Mouse (Mus musculus) testis, postnatal 10 days (tissue): Measurements from ENCODE around the gene Slc9b1.

Source experiments
- DNase-seq: peaks from one replicate; pipeline ENCODE4 v3.0.0; 2021; ENCODE audit warnings: low spot score

Slc9b1 gene

DNA sequence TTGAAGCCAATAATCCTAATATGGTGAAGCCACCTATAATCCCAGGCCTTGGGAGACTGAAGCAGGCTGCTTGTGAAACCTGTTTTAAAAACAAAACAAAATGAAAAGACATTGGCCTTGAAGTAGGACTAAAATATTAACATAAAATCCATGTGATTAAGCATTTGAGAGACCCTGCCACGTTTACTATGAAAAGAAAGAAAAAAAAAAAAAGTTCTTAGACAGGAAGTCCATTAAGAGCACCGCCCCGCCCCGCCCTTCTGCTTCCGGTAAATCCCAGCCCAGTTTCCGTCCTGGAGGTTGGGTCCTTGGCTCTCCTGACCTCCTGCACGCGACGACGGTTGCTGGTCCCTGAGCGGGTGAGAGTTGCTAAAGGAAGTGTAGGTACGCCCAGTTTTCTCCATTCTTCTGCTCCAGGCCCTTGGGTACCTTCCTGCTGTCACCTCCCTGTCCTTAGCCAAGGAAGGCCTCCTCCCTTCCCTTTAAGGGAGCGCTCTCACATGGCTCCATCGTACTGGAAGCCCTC is at the start of gene Slc9b1:
TSS of gene Slc9b1 (plus strand) at position 291 of the 526 bp plus-strand sequence.
- no peak for DNase-seq

DNA sequence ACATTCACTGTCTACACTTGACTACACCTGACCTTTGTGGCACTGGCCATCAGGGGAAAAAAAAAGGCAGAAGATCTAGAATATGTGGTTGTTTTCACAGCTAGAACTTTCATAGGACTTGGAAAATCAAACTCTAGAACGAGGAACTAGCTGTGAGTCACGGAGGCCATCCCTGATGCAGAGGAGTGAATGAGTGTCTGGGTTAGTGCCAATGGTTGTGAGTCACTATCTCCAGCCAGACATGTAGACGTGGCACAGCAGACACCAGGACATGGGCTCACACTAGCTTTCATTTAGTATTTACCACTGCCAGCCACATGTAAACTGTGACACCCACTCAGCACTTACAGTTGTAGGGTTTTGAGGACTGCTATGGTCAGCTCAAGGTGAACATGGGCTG is 49.3 kb upstream of the Slc9b1 start:
- DNase-seq: no peak

DNA sequence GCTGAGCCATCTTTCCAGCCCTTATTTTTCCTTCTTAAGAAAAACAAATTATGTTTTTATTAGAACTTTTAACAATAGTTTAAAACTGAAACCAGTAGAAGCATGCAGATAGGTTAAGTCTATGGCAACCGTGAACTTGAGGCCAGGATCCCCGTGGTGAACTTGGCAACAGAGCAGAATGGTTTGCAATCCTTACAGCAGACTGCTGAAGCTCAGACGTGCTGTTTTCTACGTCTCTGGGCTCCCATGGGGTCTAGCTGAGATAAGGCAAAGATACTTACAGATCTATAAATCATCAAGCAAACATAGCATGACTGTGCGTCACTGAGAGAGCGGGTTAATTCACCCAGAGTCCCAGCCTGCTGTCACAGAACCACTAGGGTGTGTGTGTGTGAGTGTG is 47.7 kb upstream of the Slc9b1 start:
- DNase-seq: no peak

DNA sequence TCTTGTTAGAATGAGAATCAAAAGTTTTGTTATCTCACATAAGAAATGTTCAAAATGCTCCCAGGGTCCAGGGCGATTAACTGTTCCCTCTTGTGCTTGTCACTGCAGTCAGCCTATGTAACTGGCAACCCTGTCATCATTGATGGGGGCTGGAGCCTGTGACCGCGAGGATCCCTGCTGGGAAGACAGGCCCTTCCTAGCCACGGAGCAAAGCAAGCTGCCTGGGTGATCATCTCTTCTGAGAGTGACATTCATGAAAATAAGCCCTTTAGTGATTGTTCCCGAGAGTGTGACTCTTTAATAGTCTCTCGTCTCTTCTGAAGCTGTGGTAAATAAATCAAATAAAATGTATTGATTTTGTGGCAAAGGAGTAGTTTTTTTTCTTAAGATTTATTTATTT is 43.8 kb upstream of the Slc9b1 start:
- DNase-seq: no peak

GRCm38 (mm10) chr3:135304566-135304965 is 43.3 kb upstream of the Slc9b1 start:
- DNase-seq: no peak

GRCm38 (mm10) chr3:135307411-135308259 is 40.2 kb upstream of the Slc9b1 start, which contains the start of gene Slc9b2:
Slc9b2 (plus strand) TSS chr3:135307700.
- peak; percentile 47 for DNase-seq

DNA sequence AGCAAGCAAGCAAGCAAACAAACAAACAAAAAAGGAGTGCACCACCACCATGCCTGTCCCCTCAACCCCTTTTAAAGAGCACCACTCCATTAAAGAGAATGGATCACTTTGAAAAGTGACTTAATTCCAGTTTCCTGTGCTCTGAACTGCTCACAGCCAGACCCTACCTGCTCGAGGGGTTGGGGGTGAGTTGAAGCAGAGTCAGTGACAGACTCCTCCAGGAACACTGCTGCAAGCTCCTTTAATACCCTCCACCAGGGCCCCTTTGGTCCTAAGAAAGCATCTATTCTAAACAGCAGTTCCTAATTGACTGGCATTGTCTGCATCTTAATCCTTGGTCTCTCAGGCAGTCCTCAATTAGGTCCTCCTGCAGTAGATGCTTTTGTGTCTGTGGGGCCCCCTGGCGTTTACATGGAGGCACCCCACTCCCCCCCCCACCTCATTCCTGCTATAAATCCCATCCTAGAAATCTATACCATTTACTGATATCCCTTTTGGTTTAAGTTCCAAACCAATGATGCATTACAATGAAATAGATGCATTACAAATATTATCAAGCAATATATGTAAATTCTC is 34.8 kb upstream of the Slc9b1 start:
- DNase-seq: no peak

DNA sequence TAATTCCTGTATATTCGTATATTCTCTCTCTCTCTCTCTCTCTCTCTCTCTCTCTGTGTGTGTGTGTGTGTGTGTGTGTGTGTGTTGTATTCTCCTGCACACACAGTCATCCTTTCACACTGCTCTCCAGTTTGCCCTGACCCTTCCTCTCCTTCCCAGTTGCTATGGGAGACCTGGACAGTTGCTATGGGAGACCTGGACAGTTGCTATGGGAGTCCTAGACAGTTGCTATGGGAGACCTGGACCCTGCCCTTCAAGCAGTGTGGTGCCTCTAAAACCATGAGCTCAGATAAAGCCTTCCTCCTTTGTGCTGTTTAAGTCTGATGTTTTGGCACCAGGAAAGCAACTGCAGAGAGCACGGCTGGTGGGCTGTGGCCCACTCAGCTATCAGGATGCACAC is 34.1 kb upstream of the Slc9b1 start:
- no peak for DNase-seq

DNA sequence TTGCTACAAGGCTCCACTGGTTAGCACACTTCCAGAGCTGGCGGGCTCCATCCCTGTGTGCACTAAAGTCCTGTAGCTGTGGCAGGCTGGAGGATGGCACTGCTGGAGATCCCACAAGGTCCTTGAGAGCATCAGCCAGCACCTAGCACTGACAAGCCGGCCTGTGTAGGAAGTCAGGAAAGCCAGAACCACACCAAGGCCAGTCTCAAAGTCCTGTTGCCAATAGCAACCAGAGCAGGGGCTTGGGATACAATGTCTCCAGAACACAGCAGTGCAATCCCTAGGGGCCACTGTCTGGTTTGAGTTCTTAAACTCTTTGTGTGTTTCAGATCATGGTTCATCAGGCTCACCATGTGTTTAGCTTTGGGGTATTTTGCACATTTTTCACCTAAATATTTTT is 33.0 kb upstream of the Slc9b1 start:
- no peak for DNase-seq

GRCm38 (mm10) chr3:135315720-135316425 is 32.0 kb upstream of the Slc9b1 start:
- DNase-seq: no peak

DNA sequence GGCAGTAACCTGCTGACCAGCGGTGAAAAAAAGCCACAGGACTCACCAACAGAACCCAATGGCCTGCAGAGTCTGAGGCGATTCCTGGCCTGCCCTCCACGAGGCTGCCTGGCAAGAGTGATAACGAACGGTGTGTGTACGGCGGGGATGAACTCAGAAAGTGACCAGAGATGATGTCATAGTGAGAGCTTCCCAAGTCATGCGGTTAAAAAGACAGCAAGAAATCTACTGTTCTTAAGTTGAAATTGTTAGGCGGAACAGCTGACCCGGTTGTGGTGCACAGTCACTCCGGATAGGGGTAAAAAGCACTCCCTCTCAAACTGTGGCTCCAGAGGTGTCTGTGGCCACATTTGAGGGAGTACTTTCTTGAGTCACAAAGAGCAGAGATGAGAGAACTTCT is 29.5 kb upstream of the Slc9b1 start:
- DNase-seq: no peak

- no peak for DNase-seq
Observed at GRCm38 (mm10) chr3:135324354-135324753, 23.5 kb upstream of the Slc9b1 start.

DNA sequence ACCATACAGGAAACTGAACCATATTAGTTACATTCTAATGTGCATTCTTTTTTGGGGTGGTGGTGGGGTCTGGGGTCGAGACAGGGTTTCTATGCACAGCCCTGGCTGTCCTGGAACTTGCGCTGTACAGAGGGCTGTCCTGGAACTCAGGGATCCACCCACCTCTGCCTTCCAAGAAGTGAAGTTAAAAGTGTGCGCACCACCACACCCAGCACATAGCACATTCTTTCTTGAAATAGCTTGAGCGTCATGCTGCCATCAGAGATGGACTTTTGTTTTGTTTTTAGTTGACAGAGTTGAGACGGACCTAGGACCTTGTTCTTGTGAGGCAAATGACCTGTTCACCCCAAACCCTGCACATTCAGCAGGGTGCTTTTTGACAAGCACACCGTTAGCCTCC is 20.7 kb upstream of the Slc9b1 start:
- DNase-seq: no peak

DNA sequence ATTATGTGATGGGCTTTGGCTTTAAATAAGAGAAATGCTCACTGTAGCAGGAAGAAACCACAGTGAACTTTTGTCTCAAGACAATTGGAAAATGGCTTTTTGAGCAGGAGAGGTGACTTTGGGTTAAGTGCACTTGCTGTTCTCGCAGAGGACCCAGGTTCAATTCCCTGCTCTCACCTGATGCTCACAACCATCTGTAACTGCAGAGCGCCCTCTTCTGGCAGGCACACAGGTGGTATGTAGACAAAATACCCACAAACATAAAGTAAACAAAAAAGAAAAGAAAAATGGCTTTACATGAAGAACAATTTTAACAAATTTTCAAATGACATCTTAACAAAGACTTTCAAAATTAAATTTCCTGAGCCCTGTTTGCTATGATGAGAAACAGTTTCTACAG is 20.2 kb upstream of the Slc9b1 start:
- no peak for DNase-seq

DNA sequence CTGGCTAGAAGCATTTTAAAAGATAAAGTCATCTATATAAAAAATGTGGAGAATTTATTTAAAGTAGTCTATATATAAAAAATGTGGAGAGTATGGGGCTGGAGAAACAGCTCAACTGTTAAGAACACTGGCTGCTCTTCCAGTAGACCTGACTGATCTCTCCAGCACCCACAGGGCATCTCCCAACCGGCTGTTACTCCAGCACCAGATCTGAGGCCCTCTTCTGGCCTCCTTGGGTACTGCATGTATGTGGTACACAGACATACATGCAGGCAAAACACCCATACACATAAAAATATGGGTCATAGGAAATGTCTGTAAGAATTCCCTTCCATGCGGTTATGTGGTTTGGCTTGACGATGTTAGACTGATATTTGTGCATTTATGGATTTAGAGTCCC is 19.3 kb upstream of the Slc9b1 start:
- peak; percentile 77 for DNase-seq

- DNase-seq: no peak
Observed at GRCm38 (mm10) chr3:135332691-135333090, 15.1 kb upstream of the Slc9b1 start.

DNA sequence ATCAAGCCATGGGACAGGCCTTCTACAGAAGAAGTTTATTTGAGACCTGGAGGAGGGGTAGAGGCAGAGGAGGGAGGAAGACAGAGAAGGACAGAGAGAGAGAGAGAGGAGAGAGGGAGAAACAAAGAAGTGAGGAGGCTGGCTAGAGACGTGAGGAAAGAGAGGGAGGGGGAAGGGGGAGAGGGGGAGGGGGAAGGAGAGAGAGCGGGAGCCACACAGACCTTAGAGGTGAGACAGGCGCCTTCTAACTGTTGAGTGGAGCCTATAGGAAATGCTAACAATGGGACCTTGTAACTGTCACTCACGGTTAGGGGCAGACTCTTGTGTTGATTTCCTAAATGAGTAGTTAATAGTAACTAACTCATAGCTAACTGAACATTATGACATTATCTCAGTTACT is 14.1 kb upstream of the Slc9b1 start:
- DNase-seq: no peak

GRCm38 (mm10) chr3:135349022-135349421 is 1.2 kb downstream of the Slc9b1 start:
- no peak for DNase-seq

DNA sequence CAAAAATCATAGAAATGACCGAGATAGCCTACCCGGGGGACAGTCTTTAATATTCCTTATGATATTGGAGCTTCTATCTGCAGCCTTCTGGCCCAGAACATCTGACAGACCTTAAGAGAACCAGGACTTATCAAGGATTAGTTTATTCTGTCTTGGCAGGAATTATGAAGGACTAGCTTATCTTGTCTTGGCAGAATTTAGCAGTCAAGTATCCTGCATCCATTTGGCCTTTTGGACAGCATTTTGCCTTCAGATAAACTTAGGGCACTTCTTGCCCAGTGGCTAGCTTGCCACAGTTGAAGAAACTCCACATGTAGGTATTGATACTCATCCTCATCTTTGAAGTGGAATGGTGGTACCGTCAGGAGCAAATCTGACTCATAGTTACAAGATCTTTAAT is 4.0 kb downstream of the Slc9b1 start:
- no peak for DNase-seq

DNA sequence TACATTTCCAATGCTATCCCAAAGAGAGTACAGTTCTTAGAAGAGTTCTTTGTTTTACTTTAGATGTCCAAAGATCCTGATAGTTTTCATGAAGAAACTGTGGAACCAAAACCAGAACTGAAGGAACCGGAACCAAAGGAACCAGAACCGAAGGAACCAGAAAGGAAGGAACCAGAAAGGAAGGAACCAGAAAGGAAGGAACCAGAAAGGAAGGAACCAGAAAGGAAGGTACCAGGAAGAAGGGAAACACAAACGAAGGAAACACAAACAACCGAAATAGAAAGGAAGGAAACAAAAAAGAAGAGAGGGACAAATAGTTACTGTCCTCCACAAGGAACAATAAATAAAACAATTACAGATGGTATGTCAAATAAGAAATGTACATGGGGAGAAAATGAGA is 9.6 kb downstream of the Slc9b1 start:
- no peak for DNase-seq

- DNase-seq: no peak
Observed at GRCm38 (mm10) chr3:135375836-135376235, 28.0 kb downstream of the Slc9b1 start.

DNA sequence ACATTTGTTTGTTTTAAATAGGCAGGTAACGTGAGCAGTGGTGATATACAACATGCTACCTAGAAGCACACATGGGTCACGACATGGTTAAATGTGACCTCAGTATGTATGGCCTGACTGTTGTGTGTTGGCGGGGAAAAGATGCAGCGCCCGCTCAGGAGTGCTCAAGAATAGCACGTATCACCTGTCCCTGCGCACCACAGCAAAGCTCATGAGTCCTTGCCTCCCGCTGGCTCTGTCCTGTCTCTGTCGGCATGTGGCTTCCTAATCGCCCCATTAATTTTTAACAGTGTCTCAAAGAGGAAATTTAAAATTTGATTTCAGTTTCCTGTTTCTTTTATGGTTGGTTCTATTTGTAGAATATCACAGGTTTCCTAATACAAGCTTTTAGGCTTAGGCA is 29.6 kb downstream of the Slc9b1 start:
- DNase-seq: no peak

DNA sequence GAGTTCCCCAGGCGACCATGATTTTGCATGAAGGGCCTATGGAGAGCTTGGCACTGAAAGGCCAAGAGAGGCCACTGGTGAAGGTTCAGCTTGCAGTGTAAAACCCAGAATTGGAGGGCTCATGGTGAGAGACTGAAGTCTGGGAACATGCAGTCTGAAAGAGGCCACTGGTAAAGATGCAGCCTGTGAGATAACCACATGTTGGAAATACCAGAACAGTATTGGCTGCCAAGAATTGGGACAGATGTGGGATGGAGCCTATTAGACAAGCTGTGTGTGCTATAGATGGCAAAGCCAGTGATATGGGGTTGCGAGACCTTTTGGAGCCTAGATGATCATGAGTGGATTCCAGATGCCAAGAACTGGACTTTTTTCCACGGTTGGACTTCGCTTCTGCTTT is 32.0 kb downstream of the Slc9b1 start:
- no peak for DNase-seq
